10 mouse cellular contexts compared by ENCODE assay signal in the genomic region with DNA sequence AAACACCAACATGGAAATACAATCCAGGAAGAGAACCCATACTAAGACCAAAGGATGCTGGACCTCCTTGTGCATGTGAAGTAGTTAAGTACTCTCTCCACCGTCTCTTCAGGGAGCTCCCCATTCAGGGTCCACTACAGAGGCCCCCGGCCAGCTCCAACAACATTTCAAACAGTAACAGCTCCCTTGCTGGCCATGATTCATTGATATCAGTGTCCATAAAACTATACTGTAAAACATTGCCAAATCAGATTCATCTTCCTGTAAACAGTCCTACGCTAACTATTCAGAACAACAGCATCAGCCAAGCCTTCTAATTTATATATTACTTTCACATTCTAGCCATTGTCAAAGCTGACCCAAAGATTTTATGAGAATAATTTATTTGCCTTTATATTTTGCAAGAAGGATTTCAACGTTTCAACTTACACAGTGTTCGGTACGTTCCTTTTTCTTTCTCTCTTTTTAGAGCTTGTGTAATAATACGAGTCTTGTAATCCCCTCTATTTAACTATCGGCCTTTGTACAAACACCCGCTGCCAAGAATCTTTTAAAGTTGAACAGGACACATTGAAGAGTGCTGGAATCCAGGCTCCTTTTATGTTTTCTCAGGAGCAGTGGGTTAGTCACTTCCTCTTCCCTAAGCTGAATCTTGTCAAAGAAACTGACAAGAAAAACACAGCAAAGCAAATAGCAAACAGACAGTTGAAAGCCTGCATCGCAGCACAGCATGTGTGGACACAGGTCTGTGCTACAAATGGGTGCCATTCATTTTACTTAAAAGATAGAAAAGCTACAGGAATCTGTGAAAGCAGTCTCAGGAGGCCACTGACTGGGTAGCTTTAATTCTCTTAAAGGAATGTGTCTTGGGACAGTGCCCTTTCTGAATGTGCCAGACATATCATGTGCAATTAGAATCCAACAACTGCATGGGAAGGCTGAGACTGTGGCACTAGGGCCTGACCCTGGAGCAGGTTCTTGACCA.
DNase-seq lines count a peak whose midpoint lies in the region; ATAC-seq and TF ChIP-seq lines count a peak whose summit lies in the region.
"Had no signal": no experiment of that assay in that cellular context is flagged by ENCODE, and none has a peak within 500 bp of the region (broad histone marks: within the 10 kb centered on the region; RNA-seq: fewer than 3 reads in every experiment).

No protein-coding gene starts in this region.

- intact Hi-C loops in heart, postnatal 36 days (cut with DNase I) = no loop called here

- 38% methylated on average over 10 of the region's 10 CpGs for WGBS in kidney, embryonic 15.5 days

- peaks cover 18% of the 10 kb centered on the region; the same call in 1 of the 2 replicates for H3K4me1 ChIP-seq in kidney, embryonic 15.5 days
- peaks cover 5% of the 10 kb centered on the region for H3K4me1 ChIP-seq in embryonic fibroblast, embryonic 13.5 days (ENCODE audit: control insufficient read depth, insufficient read depth, low read length)

- H3K36me3 ChIP-seq in kidney, embryonic 15.5 days = no peaks in the 10 kb centered on the region
- H3K36me3 ChIP-seq: limb, embryonic 13.5 days had no signal

- TF ChIP-seq CTCF in embryonic fibroblast, embryonic 13.5 days (IDR thresholded peaks at IDR 0.05; ENCODE audit: borderline replicate concordance, insufficient read depth, low read length) = no peak

- DNase-seq in kidney, postnatal 10 days = no peak
- peak; percentile 19 for DNase-seq in NIH3T3 (ENCODE audit: low read depth)
- peak; percentile 4 to 6 for DNase-seq in heart, postnatal 36 days
- no peak for DNase-seq in layer of hippocampus, postnatal 36 days
- DNase-seq in adrenal gland, adult 8-10 months = no peak
- DNase-seq: forebrain, postnatal 0 days had no signal

- peak; percentile 77 for ATAC-seq in kidney, embryonic 15.5 days (replicated peaks; ENCODE audit: low FRiP score)
- ATAC-seq: forebrain, postnatal 0 days had no signal

- H3K4me3 ChIP-seq in kidney, embryonic 15.5 days (replicated peaks) = no peak overlapping the region
- H3K4me3 ChIP-seq in embryonic fibroblast, embryonic 13.5 days (ENCODE audit: insufficient read depth, low read length) = no peak overlapping the region
- H3K4me3 ChIP-seq: limb, embryonic 13.5 days had no signal

- peak overlapping the region; percentile 55; the same call in 1 of the 2 replicates for H3K27ac ChIP-seq in kidney, embryonic 15.5 days
- peak overlapping the region; percentile 79 for H3K27ac ChIP-seq in embryonic fibroblast, embryonic 13.5 days (ENCODE audit: insufficient read depth, low read length)
- H3K27ac ChIP-seq: limb, embryonic 13.5 days had no signal

- H3K9me3 ChIP-seq in kidney, embryonic 15.5 days (replicated peaks) = no peaks in the 10 kb centered on the region
- H3K9me3 ChIP-seq: limb, embryonic 13.5 days had no signal

- no peak for TF ChIP-seq POLR2A in embryonic fibroblast, embryonic 13.5 days (IDR thresholded peaks at IDR 0.05; ENCODE audit: low read depth, low read length)

- no peaks in the 10 kb centered on the region for H3K27me3 ChIP-seq in kidney, embryonic 15.5 days
- H3K27me3 ChIP-seq: limb, embryonic 13.5 days; megakaryocyte, embryonic 14.5 days had no signal

- no peak overlapping the region for H3K4me2 ChIP-seq in kidney, embryonic 15.5 days
- H3K4me2 ChIP-seq: limb, embryonic 13.5 days had no signal

- H3K9ac ChIP-seq in kidney, embryonic 15.5 days = no peak overlapping the region
- H3K9ac ChIP-seq: forebrain, postnatal 0 days; limb, embryonic 13.5 days had no signal

Comparison
In these comparisons a context has a peak if more than half of its experiments do, and no peak if none do; other contexts are left out.
1. DNase-seq: peak in NIH3T3 (single experiment) and heart, postnatal 36 days (2 of 2); none in kidney, postnatal 10 days (single experiment), layer of hippocampus, postnatal 36 days (0 of 2) and adrenal gland, adult 8-10 months (single experiment).